Mouse (Mus musculus) mouse embryonic stem cell (cell line): ENCODE results near the gene Gm20388.

Experiments
- in situ Hi-C, 2 experiments: fragments of 300-500 bp; cut with MboI; formaldehyde crosslinking; loops; 1 replicate in 1 of 2; 3 replicates in 1 of 2; pipeline ENCODE4 v1.14.3; 2019 to 2020; ENCODE audit warnings: low sequenced_read_pairs in 2 of 2, low pct_unique_long_range_greater_than_20kb in 1 of 2, mixed read lengths in 1 of 2; ENCODE audit not compliant: unreplicated experiment in 1 of 2

The Gm20388 gene

DNA sequence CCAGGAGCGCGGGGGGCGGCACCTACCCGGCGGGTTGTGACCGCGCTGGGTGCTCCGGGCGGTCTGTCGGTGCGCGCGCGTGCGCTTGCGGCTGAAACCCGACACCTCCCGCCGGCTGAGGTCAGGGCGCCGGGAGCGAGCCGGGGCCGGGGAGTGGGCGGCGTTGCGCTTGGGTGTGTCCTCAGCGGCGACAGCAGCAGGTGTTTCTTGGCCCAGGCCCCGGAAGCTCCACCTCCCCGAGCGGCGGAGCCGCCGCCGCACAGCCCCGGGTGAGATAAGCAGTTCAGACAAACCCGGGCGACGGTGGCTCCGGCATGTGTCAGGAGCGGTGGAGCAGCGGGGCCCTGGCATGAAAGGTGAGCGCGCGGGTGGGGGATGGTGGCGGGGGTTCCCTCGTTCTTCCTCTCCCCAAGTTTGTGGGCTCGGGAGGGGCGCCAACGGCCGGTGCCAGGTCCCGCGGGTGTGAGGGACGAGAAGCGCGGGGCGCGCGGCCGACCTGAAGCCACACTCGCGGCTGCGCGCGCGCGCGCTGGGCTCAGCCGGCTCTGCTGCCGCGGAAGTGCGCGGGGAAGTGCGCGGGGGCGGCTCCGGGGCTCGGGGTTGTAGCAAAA lies 626.7 kb downstream of the Gm20388 start:
- in situ Hi-C loops, result no loop called here

DNA sequence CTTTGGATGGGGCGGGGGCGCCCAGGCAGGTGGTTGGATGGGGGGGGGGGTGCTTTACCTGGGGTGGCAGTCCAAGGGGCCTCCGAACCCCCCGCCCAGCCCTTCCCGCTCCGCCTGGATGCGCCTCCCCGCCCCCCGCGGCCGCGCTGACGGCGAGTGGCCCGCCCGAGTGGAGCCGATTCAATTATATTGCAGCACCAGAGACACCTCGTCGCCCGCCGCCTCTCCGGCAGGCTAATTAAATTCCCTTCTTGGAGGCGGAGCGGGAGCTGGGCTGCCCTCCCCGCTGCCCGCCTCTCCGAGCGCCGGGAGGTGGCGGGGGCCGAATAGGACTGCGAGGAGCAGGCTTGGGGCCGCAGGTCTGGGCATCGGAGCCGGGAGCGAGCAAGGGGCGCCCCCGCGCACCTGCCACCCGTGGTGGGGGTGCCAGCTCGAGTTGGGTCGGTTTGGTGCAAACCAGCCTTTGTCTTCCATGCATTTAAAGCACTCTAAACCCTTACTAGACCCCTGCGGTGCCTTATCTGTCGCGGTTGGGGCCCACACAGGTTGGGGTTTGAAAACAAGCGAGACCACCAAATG lies 627.3 kb downstream of the Gm20388 start:
- in situ Hi-C loops, result no loop called here

DNA sequence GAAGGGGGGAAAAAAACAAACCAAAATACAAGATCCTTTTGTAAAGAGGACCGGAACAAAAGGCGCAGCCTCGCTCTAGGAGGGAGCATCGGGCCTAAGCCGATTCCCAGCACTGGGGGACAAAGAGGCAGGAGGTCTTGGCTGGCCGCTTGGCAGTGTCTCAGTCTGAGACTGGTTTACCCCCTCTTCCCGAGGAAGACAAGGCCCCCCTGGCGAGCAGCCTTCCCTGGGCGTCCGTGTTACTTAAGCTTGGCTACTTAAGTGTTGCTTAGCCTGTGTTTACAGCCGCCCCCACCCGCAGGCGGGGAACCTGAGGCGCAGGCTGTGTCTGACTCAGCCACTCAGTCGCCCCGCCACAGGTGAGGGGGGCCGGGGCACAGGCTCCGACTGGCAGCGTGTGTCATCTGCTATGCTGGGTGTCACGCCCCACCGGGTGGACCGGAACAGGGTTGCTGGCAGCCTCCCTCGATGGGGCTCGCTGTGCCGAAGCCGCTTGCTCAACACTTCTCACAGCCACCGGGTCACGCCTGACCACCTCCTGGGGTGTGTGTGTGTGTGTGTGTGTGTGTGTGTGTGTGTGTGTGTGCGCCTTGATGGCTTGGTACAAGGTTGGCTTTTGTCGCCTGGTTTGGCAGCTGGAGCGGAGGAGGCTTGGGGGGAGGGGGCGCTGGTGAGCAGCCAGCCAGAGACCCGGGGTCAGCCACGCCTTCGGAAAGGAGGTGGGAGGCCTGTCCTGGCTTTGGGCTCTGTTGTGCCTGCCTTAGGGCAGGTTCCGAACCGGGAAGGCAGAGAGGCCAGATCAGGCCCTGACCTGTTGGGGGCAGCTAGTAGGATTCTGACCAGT lies 628.0 kb downstream of the Gm20388 start:
- in situ Hi-C loops, result no loop called here

DNA sequence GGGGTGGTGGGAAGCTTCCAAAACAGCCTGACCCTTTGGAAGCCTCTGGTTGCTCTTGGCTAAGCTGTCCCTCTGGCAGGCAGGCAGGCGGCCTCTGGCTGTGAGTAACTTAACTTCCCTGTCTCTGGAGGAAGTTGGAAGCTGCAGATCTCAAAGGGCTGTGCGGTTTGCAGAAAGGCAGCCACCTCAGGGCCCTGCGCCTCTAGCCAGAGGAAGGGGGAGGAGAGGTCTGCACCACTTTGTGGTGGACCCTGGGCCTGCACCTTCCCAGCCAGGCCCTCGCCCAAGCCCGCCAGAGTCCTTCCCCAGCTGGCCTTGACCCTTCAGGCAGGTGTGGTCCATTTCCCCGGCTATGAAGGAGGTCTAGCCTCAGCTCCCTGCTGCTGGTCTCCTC lies 628.7 kb downstream of the Gm20388 start:
- in situ Hi-C loops, result no loop called here

DNA sequence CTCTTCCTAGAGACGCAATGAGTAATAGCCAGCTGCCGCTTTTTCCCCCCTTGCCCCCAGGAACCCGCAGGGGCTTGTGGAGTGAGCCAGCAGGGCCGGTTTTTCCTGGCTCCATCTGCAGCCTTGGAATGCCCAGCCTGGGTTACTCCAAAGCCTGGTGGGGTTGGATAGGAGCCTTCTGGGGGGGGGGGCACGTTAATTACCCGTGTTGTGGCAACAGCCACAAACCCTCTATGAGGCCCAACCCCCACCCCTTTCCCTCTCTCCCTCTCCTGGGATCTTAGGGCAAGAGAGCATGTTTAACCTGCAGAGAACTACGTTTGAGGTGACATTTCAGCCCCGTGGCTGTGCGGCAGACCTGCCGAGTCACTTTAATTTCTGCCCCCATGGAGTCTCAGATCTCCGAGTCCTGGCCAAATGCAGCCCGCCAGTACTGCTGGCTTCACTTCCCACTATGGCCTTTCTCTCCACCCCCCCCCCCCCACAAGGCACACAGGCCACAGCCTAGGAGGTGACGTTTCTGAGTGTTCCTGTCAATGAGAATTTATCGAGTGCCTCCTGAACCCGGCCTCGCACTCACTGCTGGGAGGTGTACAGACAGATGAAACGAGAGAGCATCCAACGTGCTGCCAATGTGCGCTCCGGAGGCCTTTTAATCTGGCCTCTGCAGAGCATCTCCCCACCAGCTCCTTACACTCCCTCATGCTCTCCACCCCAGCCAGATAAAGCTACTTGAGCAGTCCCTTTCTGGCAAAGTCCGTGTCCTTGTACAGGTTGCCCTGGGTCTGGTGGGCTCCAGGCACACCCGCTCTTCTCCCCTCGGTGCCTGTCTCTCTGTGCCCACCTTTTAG lies 629.4 kb downstream of the Gm20388 start:
- in situ Hi-C loops, result no loop called here

DNA sequence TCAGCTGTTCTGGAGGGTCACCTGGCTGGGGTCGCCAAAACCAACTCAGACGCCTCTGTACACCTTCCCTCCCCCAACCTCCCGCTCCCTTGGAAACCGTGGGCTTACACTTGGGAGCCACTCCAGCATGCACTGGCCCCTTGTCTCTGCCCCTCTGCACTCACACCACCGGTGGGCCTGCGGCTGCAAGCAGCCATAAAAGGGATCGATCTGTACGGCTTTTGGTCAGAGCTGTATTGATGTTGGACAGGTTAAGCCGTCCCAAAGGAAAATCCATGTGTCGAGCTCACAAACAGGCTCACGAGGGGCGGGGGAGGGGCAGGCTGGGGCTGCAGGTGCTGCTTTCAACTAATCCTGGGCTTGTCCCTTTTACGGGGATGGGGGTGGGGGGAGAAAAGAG lies 632.4 kb downstream of the Gm20388 start:
- in situ Hi-C loops, result no loop called here

DNA sequence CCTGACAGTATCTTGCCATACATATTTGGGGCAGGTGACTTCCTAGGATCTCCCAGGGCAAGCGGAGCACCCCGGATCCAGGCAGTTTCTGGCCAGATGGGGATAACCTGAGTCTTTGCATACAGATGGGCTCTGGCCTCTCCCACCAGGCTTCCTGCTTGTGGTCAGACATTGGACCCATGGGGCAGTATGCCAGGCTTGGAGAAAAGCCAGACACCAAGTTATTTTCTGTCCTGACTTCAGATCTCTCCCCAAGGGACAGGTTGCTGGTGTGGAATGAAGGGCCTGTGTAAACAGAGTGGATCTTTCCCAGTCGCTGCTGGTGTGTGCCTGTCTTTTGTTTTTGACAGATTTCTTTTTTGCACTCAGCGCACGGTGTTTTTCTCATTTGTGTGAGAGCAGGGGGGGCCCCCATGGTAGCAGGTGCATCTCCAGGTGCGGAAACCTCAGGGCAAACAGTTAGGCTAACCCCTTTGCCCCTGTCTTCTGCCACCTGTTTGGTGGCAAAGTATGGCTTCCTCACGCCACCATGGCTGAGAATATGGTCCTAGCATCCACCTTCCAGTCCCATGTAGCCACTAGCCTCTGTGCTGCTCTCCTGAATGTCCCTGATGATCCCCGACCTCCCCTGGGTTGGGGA lies 632.9 kb downstream of the Gm20388 start:
- in situ Hi-C loops, result no loop called here

DNA sequence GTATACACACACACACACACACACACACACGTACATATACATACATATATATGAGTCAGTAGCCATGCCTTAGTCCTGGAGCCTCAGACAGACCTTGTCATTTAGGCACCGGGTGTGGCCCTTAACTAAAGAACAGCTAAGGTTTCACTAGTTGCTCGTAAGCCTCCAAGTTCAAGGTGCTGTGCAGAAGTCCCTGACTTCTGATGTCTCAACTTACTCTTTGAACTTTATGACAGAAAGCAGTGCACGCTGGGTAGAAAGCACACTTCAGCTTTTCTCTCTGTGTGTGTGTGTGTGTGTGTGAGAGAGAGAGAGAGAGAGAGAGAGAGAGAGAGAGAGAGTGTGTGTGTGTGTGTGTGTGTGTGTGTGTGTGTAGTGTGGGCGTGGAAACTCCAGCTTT lies 633.5 kb downstream of the Gm20388 start:
- in situ Hi-C loops, result no loop called here

DNA sequence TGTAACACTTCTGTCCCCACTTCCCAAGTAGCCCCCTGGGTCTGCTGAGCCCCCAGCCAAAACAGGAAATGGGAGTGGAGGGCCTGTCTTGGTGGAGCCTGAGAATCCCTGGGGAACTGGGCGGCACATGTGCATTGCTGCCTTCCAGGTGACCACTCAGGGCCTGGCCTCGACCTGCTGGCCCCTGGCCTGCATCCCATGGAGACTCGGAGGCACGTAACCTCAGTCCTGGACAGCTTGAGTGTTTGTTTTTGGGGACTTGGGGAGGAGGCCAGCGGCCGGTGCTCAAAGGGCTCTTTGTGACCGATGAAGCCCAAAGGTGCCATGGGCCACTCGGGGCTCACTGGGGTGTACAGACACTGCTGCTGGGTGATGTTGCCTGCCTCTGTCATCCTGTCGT lies 636.9 kb downstream of the Gm20388 start:
- in situ Hi-C loops, result no loop called here

DNA sequence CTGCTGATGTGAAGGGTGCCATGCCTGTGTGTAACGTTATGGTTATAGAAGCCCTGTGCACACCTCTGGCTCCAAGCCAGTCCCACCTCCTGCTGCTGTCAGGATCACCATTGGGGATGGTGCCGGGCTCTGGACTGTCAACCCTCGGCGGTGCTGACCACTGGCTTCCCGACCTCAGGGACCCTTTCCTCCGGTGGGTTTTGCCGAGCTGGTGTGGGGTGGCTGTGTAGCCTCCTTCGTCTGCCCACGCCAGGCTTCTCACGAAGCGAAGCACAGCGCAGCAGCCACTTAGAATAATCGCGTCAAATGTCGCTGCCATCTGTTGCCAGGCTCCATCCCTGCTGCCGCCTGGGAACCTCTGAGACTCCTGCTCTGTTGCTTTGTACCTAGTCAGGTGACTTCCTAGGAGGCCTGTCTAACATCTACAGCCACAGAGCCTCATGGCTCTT lies 637.7 kb downstream of the Gm20388 start:
- in situ Hi-C loops, result no loop called here

DNA sequence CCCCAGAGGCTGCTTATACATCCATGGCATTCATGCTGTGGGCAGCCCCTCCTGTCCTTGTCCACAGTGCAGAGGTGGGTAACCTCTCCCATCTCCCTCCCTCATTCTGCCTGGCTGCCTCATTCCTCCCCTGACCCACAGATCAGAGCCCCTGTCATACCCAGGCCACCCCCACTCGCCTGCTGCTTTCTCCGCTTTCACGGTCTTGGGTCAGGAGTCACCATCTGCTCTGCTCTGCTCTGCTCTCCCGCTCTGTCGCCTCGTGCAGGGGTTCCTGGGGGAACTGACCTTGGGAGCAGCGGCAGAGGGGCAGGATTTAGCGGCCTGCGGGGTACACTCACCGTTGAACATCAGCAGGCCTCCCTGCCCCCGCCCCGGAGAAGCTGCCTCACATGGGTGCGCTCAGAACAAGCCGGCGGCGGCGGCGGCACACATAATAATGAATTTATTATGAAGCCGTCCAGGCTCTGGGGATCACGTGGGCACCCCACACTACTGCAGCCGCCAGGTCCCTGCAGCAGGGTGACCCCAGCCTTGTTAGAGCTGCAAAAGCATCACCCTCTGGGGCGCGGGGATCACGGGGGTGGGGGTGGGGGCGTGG lies 638.8 kb downstream of the Gm20388 start:
- in situ Hi-C loops, result no loop called here

DNA sequence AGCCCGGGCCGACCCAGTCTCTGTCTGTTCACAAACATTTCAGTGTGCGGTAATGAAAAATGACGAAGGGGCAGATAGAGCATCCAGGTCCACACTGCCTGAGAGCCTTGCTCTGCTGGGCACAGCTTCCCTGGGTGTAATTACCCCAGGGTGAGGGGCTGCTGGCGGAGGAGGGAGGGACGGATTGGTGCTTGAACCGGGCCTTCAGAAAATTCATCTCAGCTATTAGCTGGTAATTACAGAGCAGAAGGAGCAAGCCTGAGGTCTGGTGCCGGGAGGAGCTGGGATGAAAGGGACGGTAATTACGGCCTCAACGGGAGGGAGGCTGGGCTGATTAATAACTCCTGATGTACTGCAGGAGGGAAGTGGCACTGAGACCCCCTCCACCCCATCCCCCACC lies 639.3 kb downstream of the Gm20388 start:
- in situ Hi-C loops, result no loop called here

DNA sequence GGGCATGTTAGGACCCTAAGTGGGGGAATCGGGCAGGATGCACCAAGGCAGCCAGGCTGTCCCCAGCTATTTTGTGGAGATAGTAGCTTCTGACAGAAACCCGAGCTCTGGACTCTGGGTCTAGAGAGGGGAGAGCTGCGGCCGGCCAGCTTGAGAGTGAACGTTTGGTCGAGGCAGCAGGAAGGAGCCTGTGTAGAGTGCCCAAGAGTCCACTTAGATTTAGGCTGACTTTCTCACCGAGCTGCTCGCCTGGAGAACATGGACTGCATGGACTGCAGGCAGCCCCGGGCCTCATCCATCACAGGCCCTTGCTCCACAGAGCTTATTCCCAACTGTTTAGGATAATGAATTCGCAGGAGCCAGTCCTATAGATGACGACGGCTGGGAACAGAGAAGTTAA lies 639.8 kb downstream of the Gm20388 start:
- in situ Hi-C loops, result no loop called here

DNA sequence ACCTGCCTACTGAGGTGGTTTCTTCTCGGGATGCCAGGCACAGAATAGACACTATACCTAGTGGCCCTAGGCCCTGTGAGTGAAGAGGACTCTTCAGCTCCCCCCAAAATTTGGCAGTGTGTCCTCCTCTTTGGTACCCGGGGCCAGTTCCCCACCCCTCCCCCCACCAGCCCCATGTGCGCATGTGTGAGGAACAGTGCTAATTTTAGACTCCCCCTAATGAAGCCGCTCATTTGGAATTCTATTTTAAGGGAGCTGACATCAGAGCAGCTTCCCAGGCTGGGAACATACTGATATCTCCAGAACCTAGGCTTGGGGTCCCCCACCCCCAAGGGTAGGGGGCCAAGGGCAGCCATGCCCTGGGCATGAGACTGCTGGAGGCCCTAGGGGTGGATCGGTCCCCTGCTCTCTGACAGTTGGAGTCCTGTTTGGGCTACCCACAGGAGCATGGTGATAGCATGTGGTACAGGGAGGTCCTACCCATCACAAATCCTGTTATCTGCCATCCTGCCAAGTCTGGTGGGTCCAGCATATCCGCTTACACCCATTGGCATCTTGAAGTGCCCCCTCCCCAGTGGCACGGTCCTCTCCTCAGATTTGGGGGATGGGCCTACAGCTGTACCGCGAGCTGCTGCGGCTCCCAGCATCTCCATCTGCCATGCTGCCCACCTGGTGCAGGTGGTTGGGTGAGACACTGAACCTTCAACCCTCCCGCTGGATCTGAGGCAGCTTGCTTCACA lies 640.5 kb downstream of the Gm20388 start:
- in situ Hi-C loops, result no loop called here

DNA sequence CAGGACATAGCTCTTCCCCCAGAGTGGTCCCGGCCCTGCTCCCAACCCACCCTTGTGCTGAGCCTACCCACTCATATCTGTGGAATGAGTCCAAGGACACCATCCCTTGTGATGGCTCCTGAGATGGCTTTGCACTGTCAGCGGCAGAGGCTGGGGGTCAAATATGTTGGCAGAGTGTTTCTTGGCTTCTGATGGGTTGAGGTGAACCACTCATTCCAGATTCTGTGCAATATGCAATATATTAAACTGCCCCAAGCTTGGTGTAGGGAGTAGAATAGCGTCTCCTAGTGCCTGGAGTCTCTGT lies 641.0 kb downstream of the Gm20388 start:
- in situ Hi-C loops, result no loop called here

DNA sequence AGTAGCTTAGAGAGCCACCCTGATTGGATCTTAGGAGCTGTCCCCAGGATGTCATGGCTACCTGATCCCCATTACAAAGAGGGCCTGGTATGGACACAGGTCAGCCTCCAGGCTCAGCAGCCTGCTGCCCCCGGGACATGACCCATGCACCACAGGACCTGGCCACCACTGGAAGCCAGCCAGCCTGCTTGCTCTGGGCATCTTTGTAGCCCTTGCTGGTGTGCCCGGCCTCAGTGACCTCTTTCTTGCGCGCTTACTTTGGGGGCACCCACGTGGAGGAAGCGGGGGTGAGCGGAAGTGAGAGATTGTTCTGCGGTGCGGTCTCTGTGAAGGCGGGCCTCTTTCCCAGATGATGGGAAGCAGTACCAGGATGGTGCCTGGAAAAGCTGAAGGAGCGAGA lies 641.9 kb downstream of the Gm20388 start:
- in situ Hi-C loops, result no loop called here

DNA sequence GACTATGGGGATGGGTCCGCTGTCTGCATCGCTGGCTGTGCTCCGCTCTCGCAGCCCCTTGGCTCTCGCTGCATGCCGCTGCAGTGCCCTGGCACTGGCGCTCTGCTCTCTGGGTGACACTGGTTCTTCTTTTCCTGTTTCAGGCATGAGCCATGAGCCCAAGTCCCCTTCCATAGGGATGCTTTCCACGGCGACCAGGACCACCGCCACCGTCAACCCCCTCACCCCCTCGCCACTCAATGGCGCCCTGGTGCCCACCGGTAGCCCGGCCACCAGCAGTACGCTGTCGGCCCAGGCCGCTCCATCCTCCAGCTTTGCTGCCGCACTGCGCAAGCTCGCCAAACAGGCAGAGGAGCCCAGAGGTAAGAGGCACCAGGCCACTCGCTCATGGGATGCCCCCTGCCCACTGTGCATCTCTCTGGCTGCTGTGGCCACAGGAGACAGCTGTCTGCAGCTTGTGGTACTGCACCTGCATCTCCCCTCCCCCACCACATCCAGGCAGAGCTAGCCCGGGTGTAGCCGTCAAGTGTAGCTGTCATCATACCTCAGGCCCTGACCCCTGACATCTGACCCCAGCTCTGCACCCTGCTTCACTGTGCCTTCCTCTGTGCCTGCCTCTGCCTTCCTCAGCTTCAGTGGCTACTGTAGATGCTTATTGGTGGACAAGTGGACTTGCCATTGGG lies 642.9 kb downstream of the Gm20388 start:
- in situ Hi-C loops, result no loop called here
